Mouse (Mus musculus) ES-Bruce4 (cell line): ENCODE data around the gene Nemf.

Source experiments
- CTCF ChIP-seq: IDR thresholded peaks from one replicate; pipeline ENCODE4 v1.8.1; 2011; ENCODE audit warnings: low read depth, low read length
- EP300 ChIP-seq: IDR thresholded peaks from 2 replicates; pipeline ENCODE4 v1.6.1; 2011; ENCODE audit warnings: low read depth, low read length; ENCODE audit not compliant: insufficient read depth
- POLR2A ChIP-seq: IDR thresholded peaks from one replicate; pipeline ENCODE4 v1.8.1; 2011; ENCODE audit warnings: low read length; ENCODE audit not compliant: insufficient read depth

DNA sequence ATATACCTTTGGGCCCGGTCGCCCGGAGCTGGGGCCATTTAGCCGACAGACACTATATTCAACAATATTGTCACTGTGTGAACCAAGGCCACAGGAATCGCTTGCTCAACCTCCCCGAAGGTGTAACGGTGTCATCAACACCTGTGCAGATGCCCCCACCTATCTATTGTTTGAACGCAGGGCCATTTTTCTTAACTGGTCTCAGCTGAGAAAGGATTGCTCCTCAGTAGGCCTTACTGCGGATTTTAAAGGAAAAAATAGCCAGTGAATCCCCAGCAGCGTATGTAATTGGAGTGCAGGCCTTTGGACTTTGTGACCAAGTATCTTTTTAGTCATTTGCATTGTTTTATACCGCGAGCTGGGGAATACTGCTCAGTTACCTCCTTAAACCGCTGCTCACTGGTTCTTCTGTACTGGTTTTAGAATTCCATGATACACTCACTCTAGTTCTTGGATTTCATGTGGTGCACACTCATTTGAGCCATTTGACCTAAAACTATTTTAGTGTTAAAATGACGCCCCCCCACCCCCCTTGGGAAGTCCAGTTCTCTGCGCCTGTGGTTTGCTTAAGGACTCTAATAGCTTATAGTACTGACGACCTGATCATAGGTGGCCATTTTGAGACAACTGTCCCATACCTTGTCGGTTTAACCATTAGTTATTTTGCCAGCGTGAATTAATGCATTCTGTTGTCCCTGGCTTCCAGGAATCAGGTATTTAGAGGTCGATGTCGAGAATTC is 59.4 kb downstream of the Nemf start:
- TF ChIP-seq CTCF (no peak), POLR2A (no peak), EP300 (no peak)
